Mouse (Mus musculus) Patski (cell line): ENCODE results near the gene Erf. TPM values are rescaled to one million over a fixed set of nuclear protein-coding genes. Genes with fewer than 3 reads are reported as not detected.

Experiments
- ATAC-seq: fragments of 100-300 bp; one replicate; pipeline ENCODE4 v1.8.0; 2021
- CTCF ChIA-PET: fragments of 350-600 bp; sonication (Branson Sonifier 250); formaldehyde crosslinking; loops from one replicate; lab custom pipeline; 2022; ENCODE audit warnings: inconsistent platforms; lab: Charles Lee
- POLR2A ChIA-PET: fragments of 350-600 bp; sonication (Branson Sonifier 250); formaldehyde crosslinking; loops from one replicate; lab custom pipeline; 2022; ENCODE audit warnings: antibody characterized with exemption, inconsistent platforms; lab: Charles Lee
- DNase-seq: peaks from one replicate; pipeline ENCODE4 v3.0.0-alpha.2; 2011; ENCODE audit warnings: low read depth, low spot score
- H3K27me3 ChIP-seq: fragments of 371-371 bp; one replicate; pipeline ENCODE4 v1.5.1; 2021
- CTCF ChIP-seq: fragments of 100-300 bp; IDR thresholded peaks from one replicate; pipeline ENCODE4 v1.5.1; 2021
- in situ Hi-C: fragments of 300-500 bp; cut with MboI; formaldehyde crosslinking; loops from 3 replicates; pipeline ENCODE4 v1.11.1; 2018; ENCODE audit warnings: low pct_unique_long_range_greater_than_20kb, mixed read lengths
- polyA plus RNA-seq: library from polyadenylated mRNA; unstranded; gene quantifications from one replicate; pipeline ENCODE4 v1.2.3, GENCODE M21; 2021

Erf gene
- polyA plus RNA-seq, 1 experiment from 2014 or later: 45.9 TPM

GRCm38 (mm10) chr7:25281734-25282601, 31.4 kb upstream of the Erf start:
- ChIA-PET CTCF (no interaction called here), POLR2A (no interaction called here)
- in situ Hi-C loops: no loop called here
- ATAC-seq: peak; percentile 59
- DNase-seq: no peak
- no peaks in the 10 kb centered on the region for H3K27me3 ChIP-seq
- no peak for TF ChIP-seq CTCF

GRCm38 (mm10) chr7:25281166-25281733, 30.7 kb upstream of the Erf start:
- TF ChIP-seq CTCF: no peak
- in situ Hi-C loops: no loop called here
- ChIA-PET CTCF (interaction anchor here (1.0 to 2.3 kb wide), 5 partner anchors 17 to 121 kb away, joined by 3 to 12 read pairs (median 3); partner anchors contain the start of genes Megf8 and Pafah1b3), POLR2A (interaction anchor here (0.5 to 0.9 kb wide), 3 partner anchors 16 to 260 kb away, joined by 3 to 4 read pairs (median 3); no protein-coding TSS in a partner anchor)
- no peak for DNase-seq
- H3K27me3 ChIP-seq: no peaks in the 10 kb centered on the region
- no peak for ATAC-seq

- DNase-seq (no peak), ATAC-seq (no peak)
- no peaks in the 10 kb centered on the region for H3K27me3 ChIP-seq
- TF ChIP-seq CTCF: no peak
- POLR2A ChIA-PET: interaction anchor here (0.5 to 1.8 kb wide), 12 partner anchors 11 to 261 kb away, joined by 3 to 6 read pairs (median 4); partner anchors contain the start of genes Megf8 and Pafah1b3
- in situ Hi-C loops: loop anchor here (5.0 kb wide), 1 partner anchor 38 kb away; no protein-coding TSS in a partner anchor
- CTCF ChIA-PET: interaction anchor here (1.0 to 2.3 kb wide), 11 partner anchors 18 to 122 kb away, joined by 3 to 12 read pairs (median 3); partner anchors contain the start of genes Megf8 and Pafah1b3
Measured at GRCm38 (mm10) chr7:25279861-25280791, 29.6 kb upstream of the Erf start.

- CTCF ChIA-PET: interaction anchor here (1.0 to 2.3 kb wide), 6 partner anchors 19 to 123 kb away, joined by 3 to 12 read pairs (median 4); partner anchors contain the start of genes Megf8 and Pafah1b3
- in situ Hi-C loops: loop anchor here (5.0 kb wide), 1 partner anchor 37 kb away; no protein-coding TSS in a partner anchor
- POLR2A ChIA-PET: interaction anchor here (0.6 to 1.8 kb wide), 10 partner anchors 10 to 120 kb away, joined by 3 to 6 read pairs (median 4); partner anchors contain the start of genes Megf8 and Pafah1b3
- DNase-seq: no peak
- TF ChIP-seq CTCF: no peak
- peak; percentile 10 for ATAC-seq
- no peaks in the 10 kb centered on the region for H3K27me3 ChIP-seq
Measured at GRCm38 (mm10) chr7:25279076-25279860, 28.7 kb upstream of the Erf start.

GRCm38 (mm10) chr7:25278341-25279075, 27.9 kb upstream of the Erf start:
- ChIA-PET POLR2A (interaction anchor here (0.6 to 1.1 kb wide), 3 partner anchors 20 to 42 kb away, joined by 3 to 6 read pairs (median 4); no protein-coding TSS in a partner anchor), CTCF (interaction anchor here (0.6 to 2.3 kb wide), 18 partner anchors 9 to 124 kb away, joined by 3 to 12 read pairs (median 4); partner anchors contain the start of genes Cic, Dedd2 and Megf8)
- DNase-seq (no peak), ATAC-seq (peak; percentile 44)
- TF ChIP-seq CTCF: no peak
- in situ Hi-C loops: loop anchor here (5.0 kb wide), 1 partner anchor 36 kb away; no protein-coding TSS in a partner anchor
- H3K27me3 ChIP-seq: no peaks in the 10 kb centered on the region

- in situ Hi-C loops: loop anchor here (5.0 kb wide), 1 partner anchor 36 kb away; no protein-coding TSS in a partner anchor
- POLR2A ChIA-PET: interaction anchor here (0.6 to 1.1 kb wide), 2 partner anchors 37 to 41 kb away, joined by 3 to 6 read pairs; no protein-coding TSS in a partner anchor
- DNase-seq (no peak), ATAC-seq (no peak)
- no peaks in the 10 kb centered on the region for H3K27me3 ChIP-seq
- CTCF ChIA-PET: interaction anchor here (0.6 to 1.9 kb wide), 17 partner anchors 9 to 125 kb away, joined by 3 to 9 read pairs (median 4); partner anchors contain the start of genes Cic, Dedd2 and Megf8
- TF ChIP-seq CTCF: no peak
Measured at GRCm38 (mm10) chr7:25277998-25278340, 27.4 kb upstream of the Erf start.

- no peak for DNase-seq
- ATAC-seq: no peak
- CTCF ChIA-PET: interaction anchor here (0.7 to 1.9 kb wide), 15 partner anchors 8 to 125 kb away, joined by 3 to 9 read pairs (median 4); partner anchors contain the start of genes Cic, Dedd2 and Megf8
- no peaks in the 10 kb centered on the region for H3K27me3 ChIP-seq
- POLR2A ChIA-PET: interaction anchor here (0.7 kb wide), 1 partner anchor 202 kb away, joined by 3 read pairs; no protein-coding TSS in a partner anchor
- in situ Hi-C loops: loop anchor here (5.0 kb wide), 1 partner anchor 35 kb away; no protein-coding TSS in a partner anchor
- TF ChIP-seq CTCF: no peak
Measured at GRCm38 (mm10) chr7:25277405-25277804, 26.8 kb upstream of the Erf start.
